Mouse (Mus musculus) erythroid progenitor cell, adult 5-6 weeks (primary cell): ENCODE data around the gene Chst14. TPM values are rescaled to one million over a fixed set of nuclear protein-coding genes. Genes with fewer than 3 reads are reported as not detected.
A peak's percentile ranks its signal among the peaks of the same experiment; 100 is the strongest.

ENCODE experiments used
- ATAC-seq: replicated peaks from 2 replicates; pipeline ENCODE4 v1.8.0; 2016; ENCODE audit warnings: moderate number of reproducible peaks, mild to moderate bottlenecking, moderate TSS enrichment, inconsistent platforms; ENCODE audit not compliant: poor library complexity, low FRiP score, severe bottlenecking
- total RNA-seq, 2 experiments: library from RNA; stranded (forward) in 1 of 2; stranded (reverse) in 1 of 2; fragments of 150-400 nt in 1 of 2; fragments of 186-747, 209-891 nt in 1 of 2; gene quantifications; 2 replicates each; pipeline versions ENCODE4 v1.2.3 to v1.2.4; 2015 to 2017; ENCODE audit warnings: low replicate concordance in 2 of 2

Gene Chst14
- total RNA-seq (2015; ENCODE audit: low replicate concordance) (not detected in 2 replicates), total RNA-seq (2017; ENCODE audit: low replicate concordance) (0.77 TPM in 1 of 2 replicates, not detected in the other)

- ATAC-seq = peak; percentile 91
Observed at GRCm38 (mm10) chr2:118926361-118926997, at the start of gene Chst14. TSS of gene Chst14 (plus strand) at chr2:118926496.

GRCm38 (mm10) chr2:118881019-118881418 lies 45.3 kb upstream of the Chst14 start:
- no peak for ATAC-seq

DNA sequence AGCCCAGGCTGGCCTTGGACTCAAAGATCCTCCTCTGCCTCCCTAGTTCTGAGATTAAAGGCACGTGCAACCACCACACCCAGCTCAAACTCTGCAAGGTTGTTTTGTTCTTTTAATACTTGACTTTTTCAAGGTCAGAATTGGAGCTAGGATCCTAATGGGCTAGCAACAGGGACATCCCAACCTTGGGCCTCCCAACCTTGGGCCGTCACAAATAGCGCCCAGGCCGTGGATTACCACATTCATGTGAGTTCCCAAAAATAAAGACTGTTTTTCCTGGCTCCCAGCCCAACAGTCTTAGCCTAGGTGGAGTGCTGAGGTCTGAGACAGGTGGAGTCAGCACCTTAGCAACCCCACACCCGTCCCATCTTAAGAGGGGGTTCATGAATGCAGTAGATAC lies 44.3 kb upstream of the Chst14 start:
- ATAC-seq = no peak

GRCm38 (mm10) chr2:118882840-118883679 lies 43.2 kb upstream of the Chst14 start:
- peak; percentile 71 for ATAC-seq

GRCm38 (mm10) chr2:118887440-118887839 lies 38.9 kb upstream of the Chst14 start:
- peak; percentile 46 for ATAC-seq

DNA sequence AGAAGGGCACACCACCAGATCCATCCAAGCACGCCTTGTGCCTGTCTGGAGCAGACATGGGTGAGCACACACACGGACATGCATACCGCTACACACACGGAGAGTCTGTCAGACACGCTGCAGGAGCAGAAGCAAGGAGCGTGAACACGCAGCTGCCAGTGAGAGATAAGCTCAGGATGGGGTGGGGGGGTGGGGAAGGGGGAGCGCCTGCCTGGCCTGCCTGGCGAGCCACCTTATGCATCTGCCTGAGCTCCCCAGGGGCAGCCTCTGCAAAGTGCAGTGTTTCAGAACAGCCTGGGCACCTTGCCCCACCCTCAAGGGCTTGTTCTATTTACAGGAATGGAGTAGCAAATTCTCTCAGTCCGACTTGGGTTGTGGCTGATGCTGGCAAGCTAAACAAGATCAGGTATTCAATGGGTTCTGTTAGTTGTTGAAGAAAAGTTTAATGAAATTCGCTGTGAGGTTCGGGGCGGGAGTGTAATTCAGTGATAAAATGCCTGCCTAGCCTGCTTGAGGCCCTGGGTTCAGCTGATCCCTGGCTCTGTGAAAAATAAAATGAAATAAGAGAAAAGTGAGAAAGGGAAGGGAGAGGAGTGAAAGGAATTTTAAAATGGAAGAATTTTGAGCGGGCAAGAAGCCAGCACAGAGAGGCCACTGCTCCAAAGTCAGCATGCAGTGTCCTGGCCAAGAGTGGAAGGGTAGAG lies 38.3 kb upstream of the Chst14 start:
- peak; percentile 70 for ATAC-seq

- ATAC-seq = no peak
Observed at GRCm38 (mm10) chr2:118891173-118891572, 35.1 kb upstream of the Chst14 start.

DNA sequence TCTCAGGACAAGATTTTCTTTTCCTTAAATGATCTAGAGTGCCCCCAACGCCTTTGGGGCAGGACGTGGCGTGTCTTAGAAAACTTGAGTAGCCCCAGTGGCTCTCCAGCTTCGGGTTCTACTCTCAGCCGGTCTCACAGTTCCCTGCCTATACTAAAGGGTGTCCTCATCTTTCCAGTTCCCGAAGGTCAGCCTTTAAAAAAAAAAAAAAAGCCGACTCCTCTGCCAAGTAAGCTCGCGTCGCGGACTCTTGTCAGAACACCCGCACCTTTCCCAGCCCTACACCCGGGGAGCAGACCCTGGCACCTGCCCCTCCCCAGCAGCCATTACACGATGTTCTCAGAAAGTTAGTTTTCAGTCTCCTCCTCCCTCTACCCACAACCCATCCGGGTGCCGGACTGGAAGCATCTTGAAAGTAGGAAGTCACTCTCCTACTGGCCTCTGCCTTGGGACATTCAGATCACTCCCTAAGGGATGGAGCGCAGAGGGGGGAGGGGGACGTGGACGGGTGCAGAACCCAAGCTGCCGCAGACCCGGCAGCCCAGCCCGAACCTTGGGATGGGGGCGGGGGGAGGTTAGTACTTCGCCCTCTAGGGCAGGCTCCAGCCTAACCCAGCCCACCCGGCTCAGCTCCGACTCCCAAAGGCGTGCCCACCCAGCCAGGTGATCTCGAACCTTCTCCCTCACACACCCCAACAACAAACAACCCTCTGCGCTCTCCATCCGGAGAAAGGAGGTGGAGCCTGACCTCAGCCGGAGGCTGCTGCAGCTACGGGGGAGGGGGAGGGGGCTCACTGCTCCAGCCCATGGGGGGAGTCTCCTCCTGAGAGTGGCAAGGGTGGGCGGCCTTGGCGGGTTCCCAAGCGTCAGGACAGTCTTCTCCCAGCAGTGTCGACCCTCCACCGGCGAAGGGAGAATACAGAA lies 30.0 kb upstream of the Chst14 start:
- no peak for ATAC-seq

- no peak for ATAC-seq
Observed at GRCm38 (mm10) chr2:118896914-118897291, 29.4 kb upstream of the Chst14 start.

- ATAC-seq = no peak
Observed at GRCm38 (mm10) chr2:118897392-118897791, 28.9 kb upstream of the Chst14 start.

GRCm38 (mm10) chr2:118897808-118898207 lies 28.5 kb upstream of the Chst14 start:
- ATAC-seq = no peak

GRCm38 (mm10) chr2:118898771-118899170 lies 27.5 kb upstream of the Chst14 start:
- no peak for ATAC-seq

- no peak for ATAC-seq
Observed at GRCm38 (mm10) chr2:118899306-118899705, 27.0 kb upstream of the Chst14 start.

- no peak for ATAC-seq
Observed at GRCm38 (mm10) chr2:118899981-118900825, 26.1 kb upstream of the Chst14 start, which contains the start of gene Bahd1. TSS of gene Bahd1 (plus strand) at chr2:118900377.

- no peak for ATAC-seq
Observed at GRCm38 (mm10) chr2:118900826-118901140, 25.5 kb upstream of the Chst14 start.

DNA sequence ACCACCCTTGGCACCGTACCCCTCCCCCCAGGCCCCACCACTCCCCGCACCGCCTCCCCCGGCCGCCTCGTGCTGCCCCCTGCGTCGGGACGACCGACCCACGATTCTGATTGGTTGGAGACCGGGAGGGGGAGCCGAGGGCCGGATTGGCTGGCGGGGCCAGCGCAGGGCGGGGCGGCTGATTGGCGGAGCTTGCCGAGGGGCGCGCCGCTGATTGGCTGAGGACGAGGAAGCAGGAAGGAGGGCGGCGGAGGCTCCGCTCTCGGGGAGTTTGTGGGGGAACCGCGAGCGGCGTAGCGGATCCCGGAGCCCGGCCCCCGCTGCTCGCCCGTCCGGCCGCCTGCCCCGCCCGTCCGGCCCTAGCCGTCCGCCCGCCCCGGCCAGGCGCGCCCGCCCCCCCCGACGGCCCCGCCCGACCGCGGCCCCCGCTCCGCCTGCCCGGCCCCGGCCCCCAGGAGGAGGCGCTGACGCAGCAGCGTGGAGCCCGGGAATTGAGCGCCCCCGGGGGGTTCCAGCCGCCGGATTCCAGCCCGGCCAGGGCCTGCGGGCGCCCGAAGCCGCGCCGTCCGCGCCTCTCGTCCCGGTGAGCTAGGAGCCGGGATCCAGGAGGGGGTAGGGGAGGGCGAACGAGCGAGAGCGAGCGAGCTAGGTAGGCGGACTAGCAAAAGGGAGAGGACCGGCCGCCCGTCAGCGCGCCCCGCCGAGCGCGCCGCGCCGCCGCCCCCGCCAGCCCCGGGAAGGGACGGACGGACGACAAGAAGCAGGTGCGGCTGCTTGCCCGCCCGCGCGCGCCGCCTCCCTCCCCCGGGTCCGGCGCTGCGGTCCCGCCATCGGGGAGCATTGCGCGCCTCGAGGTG lies 24.9 kb upstream of the Chst14 start:
- ATAC-seq = peak; percentile 94

- no peak for ATAC-seq
Observed at GRCm38 (mm10) chr2:118902051-118903025, 24.0 kb upstream of the Chst14 start.
